Mouse (Mus musculus) forebrain, embryonic 11.5 days (tissue): ENCODE results near the gene Socs1. TPM values are rescaled to one million over a fixed set of nuclear protein-coding genes. Genes with fewer than 3 reads are reported as not detected.

Experiments
- ATAC-seq: fragments of 200-750 bp; cut with Nextera tagmentation; replicated peaks from 2 replicates; pipeline ENCODE4 v1.8.0; 2017; ENCODE audit warnings: moderate TSS enrichment; ENCODE audit not compliant: low FRiP score
- DNase-seq: peaks from one replicate; pipeline ENCODE4 v3.0.0-alpha.2; 2017; ENCODE audit warnings: low spot score
- H3K27ac ChIP-seq: fragments of 300-500 bp; sonication (generic); 2 replicates; pipeline ENCODE4 v1.5.1; 2014; ENCODE audit warnings: low read depth, low read length
- H3K27me3 ChIP-seq: fragments of 300-500 bp; sonication (generic); 2 replicates; pipeline ENCODE4 v1.6.1; 2014; ENCODE audit warnings: mild to moderate bottlenecking, low read length, mixed read lengths; ENCODE audit not compliant: control insufficient read depth, insufficient read depth
- H3K36me3 ChIP-seq: fragments of 300-500 bp; sonication (generic); 2 replicates; pipeline ENCODE4 v1.6.1; 2014; ENCODE audit warnings: mild to moderate bottlenecking, low read length, moderate library complexity, mixed read lengths; ENCODE audit not compliant: control insufficient read depth, insufficient read depth
- H3K4me1 ChIP-seq: fragments of 300-500 bp; sonication (generic); replicated peaks from 2 replicates; pipeline ENCODE4 v1.6.1; 2014; ENCODE audit warnings: low read length, mixed read lengths; ENCODE audit not compliant: control insufficient read depth, insufficient read depth
- H3K4me2 ChIP-seq: fragments of 300-500 bp; sonication (generic); 2 replicates; pipeline ENCODE4 v1.6.1; 2014; ENCODE audit warnings: low read depth, mild to moderate bottlenecking, low read length, moderate library complexity, mixed read lengths; ENCODE audit not compliant: severe bottlenecking
- H3K4me3 ChIP-seq: fragments of 300-500 bp; sonication (generic); 2 replicates; pipeline ENCODE4 v1.5.1; 2014; ENCODE audit warnings: low read depth, low read length
- H3K9ac ChIP-seq: fragments of 300-500 bp; sonication (generic); 2 replicates; pipeline ENCODE4 v1.6.1; 2014; ENCODE audit warnings: low read length
- H3K9me3 ChIP-seq: fragments of 300-500 bp; sonication (generic); 2 replicates; pipeline ENCODE4 v1.6.1; 2016; ENCODE audit warnings: low read length, mixed read lengths; ENCODE audit not compliant: control insufficient read depth
- WGBS: fragments of 180-500 bp; shearing (Covaris S2); extraction: QIAGEN DNeasy Blood & Tissue Kit; methylation state at CpG from one replicate; pipeline ENCODE4 v1.1.7; 2014; 5-methylcytosine and 5-hydroxymethylcytosine counted together
- polyA plus RNA-seq: library from polyadenylated mRNA; unstranded; fragments of >200 nt; fragmentation: Nextera tagmentation; extraction: Ambion mirVana; gene quantifications from 2 replicates; pipeline ENCODE4 v1.2.1, GENCODE M21; 2014

Socs1 gene
- polyA plus RNA-seq, 1 experiment from 2014 or later, result 3.0 TPM

DNA sequence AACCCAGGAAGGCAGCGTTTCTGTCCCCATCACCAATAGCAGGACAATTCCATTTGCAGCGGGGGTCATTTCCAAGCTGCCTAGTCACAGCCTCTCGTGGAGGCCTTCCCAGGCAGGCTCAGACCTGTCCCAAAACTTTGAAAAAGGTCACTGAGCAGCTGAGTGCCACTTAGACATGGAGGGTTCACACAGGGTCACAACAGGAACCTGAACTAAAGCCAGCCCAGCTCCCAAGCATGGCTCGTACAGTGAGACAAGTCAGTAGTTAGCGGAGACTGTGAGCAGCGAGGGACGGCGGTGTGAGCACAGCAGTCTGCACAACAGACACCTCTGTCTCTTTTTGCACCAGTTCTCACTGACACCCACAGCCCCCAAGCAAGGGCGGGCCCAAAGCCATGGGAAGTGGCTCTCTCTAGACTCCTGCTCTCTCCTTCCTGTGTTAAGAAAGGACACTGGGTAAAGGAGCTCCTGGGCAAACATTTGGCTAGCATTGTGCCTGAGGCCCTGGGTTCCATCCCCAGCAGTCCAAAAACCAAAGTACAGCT lies 45.4 kb downstream of the Socs1 start:
- ATAC-seq, result no peak
- Histone ChIP-seq H3K27ac (no peak overlapping the region), H3K9ac (no peak overlapping the region), H3K27me3 (no peaks in the 10 kb centered on the region), H3K36me3 (no peaks in the 10 kb centered on the region), H3K9me3 (no peaks in the 10 kb centered on the region), H3K4me3 (no peak overlapping the region), H3K4me1 (0 out of 2 replicates have a peak, but pooled peaks cover 4% of the 10 kb centered on the region), H3K4me2 (no peak overlapping the region)
- no peak for DNase-seq
- WGBS, result 72% methylated on average over 9 of the region's 9 CpGs

DNA sequence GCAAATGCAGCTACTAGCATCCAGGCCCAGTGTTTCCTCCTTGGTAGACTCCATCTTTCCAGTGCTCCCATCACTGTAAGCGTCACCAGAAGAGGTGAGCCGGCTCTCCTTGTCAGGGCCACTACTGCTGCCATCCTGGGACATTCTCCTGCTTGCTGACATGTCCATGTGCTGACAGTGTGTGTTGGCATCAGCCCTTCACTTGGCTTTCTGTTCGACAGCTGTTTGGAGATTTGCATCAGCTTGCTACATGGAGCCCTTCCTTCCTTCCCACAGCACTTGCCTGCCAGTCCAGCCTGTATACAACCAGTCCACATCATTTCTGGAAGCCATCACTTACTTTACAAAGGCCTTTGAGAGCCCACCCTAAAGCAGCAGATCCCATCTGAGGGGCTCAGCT lies 46.5 kb downstream of the Socs1 start:
- no peaks in the 10 kb centered on the region for H3K36me3 ChIP-seq
- no peak overlapping the region for H3K9ac ChIP-seq
- no peak overlapping the region for H3K4me3 ChIP-seq
- H3K4me2 ChIP-seq, result no peak overlapping the region
- H3K9me3 ChIP-seq, result no peaks in the 10 kb centered on the region
- H3K27me3 ChIP-seq, result no peaks in the 10 kb centered on the region
- no peak overlapping the region for H3K27ac ChIP-seq
- ATAC-seq (no peak), DNase-seq (no peak)
- 0 out of 2 replicates have a peak, but pooled peaks cover 4% of the 10 kb centered on the region for H3K4me1 ChIP-seq
- 85% methylated on average over 3 of the region's 3 CpGs for WGBS

DNA sequence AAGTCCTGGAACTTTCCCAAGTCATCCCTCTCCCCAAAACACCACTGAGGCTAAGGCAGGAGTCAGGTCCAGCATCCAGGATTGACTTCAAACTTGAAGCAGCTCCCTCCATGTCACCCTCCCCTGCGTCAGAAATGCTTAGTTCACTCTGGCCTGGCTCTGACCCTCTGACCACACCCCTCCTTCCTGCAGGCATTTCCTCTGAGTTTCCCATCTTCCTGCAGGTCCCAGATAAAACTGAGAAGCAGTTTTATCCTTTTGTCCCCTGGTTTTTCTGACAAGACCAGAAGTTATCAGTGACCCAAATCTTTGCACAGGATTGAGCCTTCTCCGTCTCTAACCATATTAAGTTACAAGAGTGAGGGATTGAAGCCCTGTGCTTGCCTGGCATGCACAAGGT lies 47.8 kb downstream of the Socs1 start:
- no peak overlapping the region for H3K27ac ChIP-seq

DNA sequence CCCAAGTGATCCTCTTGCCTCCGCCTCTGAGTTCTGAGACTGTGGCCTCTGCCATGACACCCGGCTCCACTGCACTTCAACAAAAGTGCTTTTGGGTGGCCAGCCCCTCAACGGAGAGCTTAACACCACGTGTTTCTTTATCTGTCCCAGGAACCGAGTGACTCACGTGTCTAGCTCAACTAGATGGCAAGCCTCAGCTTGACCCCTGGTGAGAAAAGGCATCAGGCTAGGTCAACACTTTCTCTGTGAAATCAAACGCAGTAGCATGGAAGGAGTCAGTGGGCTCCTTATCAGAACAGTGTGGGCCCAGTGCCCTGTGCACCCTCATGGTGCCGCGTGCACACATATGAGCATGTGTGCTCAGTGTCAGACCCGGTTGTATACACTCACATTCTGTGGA lies 49.0 kb downstream of the Socs1 start:
- no peaks in the 10 kb centered on the region for H3K27me3 ChIP-seq
- ATAC-seq, result no peak
- 74% methylated on average over 10 of the region's 10 CpGs for WGBS
- 0 out of 2 replicates have a peak, but pooled peaks cover 4% of the 10 kb centered on the region for H3K4me1 ChIP-seq
- H3K9me3 ChIP-seq, result no peaks in the 10 kb centered on the region
- no peaks in the 10 kb centered on the region for H3K36me3 ChIP-seq
- H3K4me3 ChIP-seq, result no peak overlapping the region
- H3K4me2 ChIP-seq, result no peak overlapping the region
- H3K9ac ChIP-seq, result no peak overlapping the region
- H3K27ac ChIP-seq, result no peak overlapping the region
- no peak for DNase-seq

More for the DNA sequence above, 47.8 kb downstream of the Socs1 start:
- Histone ChIP-seq H3K9ac (no peak overlapping the region), H3K4me3 (no peak overlapping the region), H3K36me3 (no peaks in the 10 kb centered on the region), H3K9me3 (no peaks in the 10 kb centered on the region), H3K4me2 (no peak overlapping the region), H3K4me1 (0 out of 2 replicates have a peak, but pooled peaks cover 4% of the 10 kb centered on the region), H3K27me3 (no peaks in the 10 kb centered on the region)
- WGBS, result 68% methylated on average over 2 of the region's 2 CpGs
- ATAC-seq, result no peak
- no peak for DNase-seq

DNA sequence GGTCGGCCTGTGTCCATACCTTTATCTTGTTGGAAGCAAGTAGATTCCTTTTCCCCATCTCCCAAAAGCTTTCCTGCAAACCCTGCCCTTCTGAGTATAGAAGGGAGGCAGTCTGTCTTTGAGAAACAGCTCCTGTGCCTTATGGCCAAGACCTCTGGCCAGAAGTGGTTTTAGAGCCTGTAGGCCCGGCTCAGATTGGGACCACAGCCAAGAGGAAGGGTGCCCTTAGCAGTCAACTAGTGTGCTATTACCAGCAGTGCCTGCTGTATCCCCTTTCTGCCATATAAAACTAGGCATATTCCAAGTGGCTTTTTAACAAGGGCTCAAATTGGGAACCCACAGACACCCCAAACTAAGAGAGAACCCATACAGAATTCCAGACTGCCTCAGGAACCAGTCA lies 49.6 kb downstream of the Socs1 start:
- Histone ChIP-seq H3K4me3 (no peak overlapping the region), H3K36me3 (no peaks in the 10 kb centered on the region), H3K9ac (no peak overlapping the region), H3K27me3 (no peaks in the 10 kb centered on the region), H3K27ac (no peak overlapping the region), H3K9me3 (no peaks in the 10 kb centered on the region), H3K4me2 (no peak overlapping the region), H3K4me1 (0 out of 2 replicates have a peak, but pooled peaks cover 4% of the 10 kb centered on the region)
- 87% methylated on average over 2 of the region's 2 CpGs for WGBS
- DNase-seq (no peak), ATAC-seq (no peak)

DNA sequence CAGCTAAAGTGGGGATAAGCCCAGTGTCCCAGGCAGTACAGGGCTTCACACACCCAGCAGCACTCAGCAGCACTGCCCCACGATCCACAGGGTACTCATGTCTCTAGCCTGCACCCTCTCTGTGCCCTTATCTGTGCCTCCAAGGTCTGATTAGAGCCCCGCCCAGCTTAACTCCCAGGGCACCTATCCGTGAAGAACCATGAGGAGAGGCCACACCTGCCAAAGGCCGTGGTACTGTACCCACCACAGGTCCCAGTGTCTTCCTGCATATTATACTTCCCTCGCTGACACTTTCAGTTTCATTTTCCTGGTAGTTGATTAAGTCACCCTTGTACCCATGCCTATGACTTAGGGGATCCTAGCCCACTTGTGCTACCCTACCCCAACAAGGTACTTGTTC lies 52.9 kb downstream of the Socs1 start:
- no peak overlapping the region for H3K27ac ChIP-seq
- no peak overlapping the region for H3K9ac ChIP-seq
- DNase-seq, result no peak
- H3K4me3 ChIP-seq, result no peak overlapping the region
- no peaks in the 10 kb centered on the region for H3K36me3 ChIP-seq
- H3K9me3 ChIP-seq, result no peaks in the 10 kb centered on the region
- 92% methylated on average over 5 of the region's 5 CpGs for WGBS
- no peak for ATAC-seq
- H3K27me3 ChIP-seq, result no peaks in the 10 kb centered on the region
- no peak overlapping the region for H3K4me2 ChIP-seq
- H3K4me1 ChIP-seq, result no peaks in the 10 kb centered on the region

Other genes with a start within 250 kb of the Socs1 start
- 23.5 and 25.9 TPM in 2 replicates for gene Dexi, start 242.5 kb downstream of the Socs1 start, polyA plus RNA-seq
- gene Clec16a, start 240.2 kb downstream of the Socs1 start, polyA plus RNA-seq, result 44.6 and 46.3 TPM in 2 replicates
- not detected in 2 replicates for gene Tnp2, start 3.1 kb upstream of the Socs1 start, polyA plus RNA-seq
- gene Prm3, start 5.4 kb upstream of the Socs1 start, polyA plus RNA-seq, result not detected in 2 replicates
- gene Prm2, start 10.6 kb upstream of the Socs1 start, polyA plus RNA-seq, result not detected in 2 replicates
- gene Prm1, start 20.3 kb upstream of the Socs1 start, polyA plus RNA-seq, result not detected in 2 replicates
- not detected in 2 replicates for gene Gm11172, start 27.4 kb upstream of the Socs1 start, polyA plus RNA-seq
- 4.9 and 5.0 TPM in 2 replicates for gene Rmi2, start 49.5 kb upstream of the Socs1 start, polyA plus RNA-seq